Mouse (Mus musculus) regulatory T cell (primary cell): ENCODE data around the gene Fancm.
"Not testable (repeated sequence)": the region's sequence is repeated elsewhere in the genome, so short reads cannot be mapped to it uniquely, and the experiment has no call there.

ENCODE experiments used
- in situ Hi-C: fragments of 300-600 bp; cut with MboI, MseI; formaldehyde crosslinking; loops from one replicate; pipeline ENCODE4 v1.15.1; 2025; ENCODE audit warnings: high pct_unique_total_duplicates

Fancm gene

GRCm38 (mm10) chr12:65075085-65075732 lies at the start of gene Fancm:
Gene Fancm (plus strand): TSS chr12:65075603.
- in situ Hi-C loops = no loop called here

- in situ Hi-C loops = no loop called here
Measured at GRCm38 (mm10) chr12:65035839-65036189, 39.6 kb upstream of the Fancm start.

GRCm38 (mm10) chr12:65036190-65036870 lies 39.1 kb upstream of the Fancm start, which contains the start of gene Prpf39:
Gene Prpf39 (plus strand): TSS chr12:65036333.
- in situ Hi-C loops = no loop called here

- in situ Hi-C loops = no loop called here
Measured at GRCm38 (mm10) chr12:65036892-65037545, 38.4 kb upstream of the Fancm start.

- in situ Hi-C loops = no loop called here
Measured at GRCm38 (mm10) chr12:65037546-65037937, 37.9 kb upstream of the Fancm start.

GRCm38 (mm10) chr12:65048799-65049198 lies 26.6 kb upstream of the Fancm start:
- in situ Hi-C loops = no loop called here

- in situ Hi-C loops = no loop called here
Measured at GRCm38 (mm10) chr12:65058203-65058602, 17.2 kb upstream of the Fancm start.

- in situ Hi-C loops = no loop called here
Measured at GRCm38 (mm10) chr12:65061082-65061481, 14.3 kb upstream of the Fancm start.

GRCm38 (mm10) chr12:65065241-65065640 lies 10.2 kb upstream of the Fancm start:
- in situ Hi-C loops = no loop called here

GRCm38 (mm10) chr12:65066234-65066633 lies 9.2 kb upstream of the Fancm start:
- in situ Hi-C loops = no loop called here

GRCm38 (mm10) chr12:65068409-65068808 lies 7.0 kb upstream of the Fancm start:
- in situ Hi-C loops = no loop called here

GRCm38 (mm10) chr12:65072911-65073610 lies 2.3 kb upstream of the Fancm start:
- in situ Hi-C loops = loop anchor here (5.0 kb wide), 1 partner anchor 106 kb away; the partner anchor contains the start of genes Klhl28 and Togaram1

GRCm38 (mm10) chr12:65073611-65074178 lies 1.7 kb upstream of the Fancm start, which contains the start of gene Fkbp3:
Gene Fkbp3 (minus strand): TSS chr12:65074007.
- in situ Hi-C loops = loop anchor here (5.0 kb wide), 1 partner anchor 106 kb away; the partner anchor contains the start of genes Klhl28 and Togaram1

- in situ Hi-C loops = loop anchor here (5.0 kb wide), 1 partner anchor 107 kb away; the partner anchor contains the start of genes Klhl28 and Togaram1
Measured at GRCm38 (mm10) chr12:65074651-65075050, 752 bp upstream of the Fancm start.

GRCm38 (mm10) chr12:65075733-65076310 lies 419 bp downstream of the Fancm start:
- in situ Hi-C loops = no loop called here

- in situ Hi-C loops = no loop called here
Measured at GRCm38 (mm10) chr12:65076906-65077305, 1.5 kb downstream of the Fancm start.

- in situ Hi-C loops = loop anchor here (5.0 kb wide), 1 partner anchor 271 kb away; no protein-coding TSS in a partner anchor
Measured at GRCm38 (mm10) chr12:65108746-65109145, 33.3 kb downstream of the Fancm start.

GRCm38 (mm10) chr12:65111503-65111902 lies 36.1 kb downstream of the Fancm start:
- in situ Hi-C loops = no loop called here

- in situ Hi-C loops = no loop called here
Measured at GRCm38 (mm10) chr12:65112811-65113210, 37.4 kb downstream of the Fancm start.

- in situ Hi-C loops = no loop called here
Measured at GRCm38 (mm10) chr12:65113925-65114324, 38.5 kb downstream of the Fancm start.

- in situ Hi-C loops = not testable (repeated sequence)
Measured at GRCm38 (mm10) chr12:65114978-65115377, 39.6 kb downstream of the Fancm start.
